Mouse (Mus musculus) kidney, embryonic 15.5 days (tissue): ENCODE data around the gene Slc37a1. TPM values are rescaled to one million over a fixed set of nuclear protein-coding genes. Genes with fewer than 3 reads are reported as not detected.

Experiments
- ATAC-seq: fragments of 200-750 bp; cut with Nextera tagmentation; replicated peaks from 2 replicates; pipeline ENCODE4 v1.8.0; 2017; ENCODE audit warnings: moderate TSS enrichment; ENCODE audit not compliant: low FRiP score
- H3K27ac ChIP-seq: fragments of 300-500 bp; sonication (generic); 2 replicates; pipeline ENCODE4 v1.5.1; 2015; ENCODE audit warnings: mild to moderate bottlenecking, inconsistent platforms
- H3K27me3 ChIP-seq: fragments of 300-500 bp; sonication (generic); 2 replicates; pipeline ENCODE4 v1.6.1; 2015; ENCODE audit warnings: inconsistent platforms
- H3K36me3 ChIP-seq: fragments of 300-500 bp; sonication (generic); 2 replicates; pipeline ENCODE4 v1.6.1; 2015; ENCODE audit warnings: inconsistent platforms
- H3K4me1 ChIP-seq: fragments of 300-500 bp; sonication (generic); 2 replicates; pipeline ENCODE4 v1.6.1; 2015; ENCODE audit warnings: inconsistent platforms
- H3K4me2 ChIP-seq: fragments of 300-500 bp; sonication (generic); 2 replicates; pipeline ENCODE4 v1.6.1; 2015; ENCODE audit warnings: moderate library complexity, mild to moderate bottlenecking, inconsistent platforms
- H3K4me3 ChIP-seq: fragments of 300-500 bp; sonication (generic); replicated peaks from 2 replicates; pipeline ENCODE4 v1.5.1; 2015; ENCODE audit warnings: mild to moderate bottlenecking, inconsistent platforms
- H3K9ac ChIP-seq: fragments of 300-500 bp; sonication (generic); 2 replicates; pipeline ENCODE4 v1.6.1; 2015; ENCODE audit warnings: mild to moderate bottlenecking, inconsistent platforms
- H3K9me3 ChIP-seq: fragments of 300-500 bp; sonication (generic); replicated peaks from 2 replicates; pipeline ENCODE4 v1.6.1; 2016; ENCODE audit warnings: inconsistent platforms
- WGBS: fragments of 180-500 bp; shearing (Covaris S2); methylation state at CpG from one replicate; pipeline ENCODE4 v1.1.7; 2015; ENCODE audit warnings: mixed read lengths; 5-methylcytosine and 5-hydroxymethylcytosine counted together
- polyA plus RNA-seq: library from polyadenylated mRNA; unstranded; fragments of >200 nt; fragmentation: Nextera tagmentation; extraction: Ambion mirVana; gene quantifications from 2 replicates; pipeline ENCODE4 v1.2.1, GENCODE M21; 2015

Slc37a1 gene
- polyA plus RNA-seq, result 3.0 and 3.9 TPM in 2 replicates

- no peaks in the 10 kb centered on the region for H3K36me3 ChIP-seq
- no peaks in the 10 kb centered on the region for H3K4me1 ChIP-seq
- H3K27ac ChIP-seq, result no peak within 1 kb of the TSS
- no peak within 1 kb of the TSS for H3K4me3 ChIP-seq
- ATAC-seq, result no peak
- H3K9ac ChIP-seq, result no peak within 1 kb of the TSS
- H3K27me3 ChIP-seq, result 0 out of 2 replicates have a peak, but pooled peaks cover 6% of the 10 kb centered on the region
- no peak within 1 kb of the TSS for H3K4me2 ChIP-seq
- H3K9me3 ChIP-seq, result no peaks in the 10 kb centered on the region
- 100% methylated on average over 1 of the region's 1 CpGs for WGBS
These were observed at the start of gene Slc37a1 for GRCm38 (mm10) chr17:31286492-31286891. TSS of gene Slc37a1 (plus strand) at chr17:31286792.

DNA sequence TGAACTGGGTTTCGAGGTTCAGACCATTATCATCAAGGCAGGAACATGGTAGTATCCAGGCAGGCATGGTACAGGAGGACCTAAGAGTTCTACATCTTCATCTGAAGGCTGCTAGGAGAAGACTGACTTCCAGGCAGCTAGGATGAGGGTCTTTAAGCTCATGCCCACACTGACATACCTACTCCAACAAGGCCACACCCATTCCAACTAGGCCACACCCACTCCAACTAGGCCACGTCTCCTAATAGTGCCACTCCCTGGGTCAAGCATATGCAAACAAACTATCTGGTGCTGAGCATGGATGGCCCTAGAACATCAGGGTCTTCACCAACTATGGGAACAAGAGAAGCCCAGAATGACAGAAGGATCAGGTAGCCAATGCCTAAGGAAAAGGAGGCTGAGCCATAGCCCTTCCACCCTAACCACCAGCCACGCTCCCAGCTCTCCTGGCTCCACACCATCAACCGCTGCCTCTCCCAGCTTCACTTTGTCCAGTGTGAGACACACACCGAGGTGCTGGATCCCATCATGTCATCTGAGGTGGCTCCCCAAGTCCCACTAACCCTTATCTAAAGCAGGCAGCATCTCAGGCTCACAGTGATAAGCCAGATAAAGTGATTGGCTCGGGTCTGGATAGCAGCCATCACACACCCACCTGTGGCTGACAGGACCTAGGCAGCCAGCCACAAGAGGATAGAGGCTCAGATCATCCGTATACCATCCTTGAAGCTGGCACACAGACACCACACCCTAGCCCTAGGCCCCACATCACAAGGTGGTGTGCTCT, 48.2 kb upstream of the Slc37a1 start:
- Histone ChIP-seq H3K9me3 (no peaks in the 10 kb centered on the region), H3K4me1 (no peaks in the 10 kb centered on the region), H3K4me3 (no peak overlapping the region), H3K27me3 (no peaks in the 10 kb centered on the region), H3K9ac (no peak overlapping the region), H3K36me3 (no peaks in the 10 kb centered on the region), H3K4me2 (no peak overlapping the region), H3K27ac (no peak overlapping the region)
- ATAC-seq, result no peak
- WGBS, result 84% methylated on average over 7 of the region's 7 CpGs

GRCm38 (mm10) chr17:31241156-31241555, 45.4 kb upstream of the Slc37a1 start:
- ATAC-seq, result no peak
- no peak overlapping the region for H3K9ac ChIP-seq
- H3K4me3 ChIP-seq, result no peak overlapping the region
- 87% methylated on average over 8 of the region's 8 CpGs for WGBS
- no peak overlapping the region for H3K4me2 ChIP-seq
- H3K9me3 ChIP-seq, result no peaks in the 10 kb centered on the region
- H3K27me3 ChIP-seq, result no peaks in the 10 kb centered on the region
- H3K27ac ChIP-seq, result no peak overlapping the region
- no peaks in the 10 kb centered on the region for H3K4me1 ChIP-seq
- H3K36me3 ChIP-seq, result no peaks in the 10 kb centered on the region

GRCm38 (mm10) chr17:31242764-31243163, 43.8 kb upstream of the Slc37a1 start:
- Histone ChIP-seq H3K36me3 (no peaks in the 10 kb centered on the region), H3K27ac (no peak overlapping the region), H3K4me2 (no peak overlapping the region), H3K9ac (no peak overlapping the region), H3K9me3 (no peaks in the 10 kb centered on the region), H3K27me3 (no peaks in the 10 kb centered on the region), H3K4me1 (no peaks in the 10 kb centered on the region), H3K4me3 (no peak overlapping the region)
- no peak for ATAC-seq
- 0% methylated on average over 1 of the region's 1 CpGs for WGBS

GRCm38 (mm10) chr17:31245321-31245720, 41.3 kb upstream of the Slc37a1 start:
- ATAC-seq, result no peak
- Histone ChIP-seq H3K36me3 (no peaks in the 10 kb centered on the region), H3K4me2 (no peak overlapping the region), H3K4me1 (no peaks in the 10 kb centered on the region), H3K9ac (no peak overlapping the region), H3K4me3 (no peak overlapping the region), H3K9me3 (no peaks in the 10 kb centered on the region), H3K27ac (no peak overlapping the region), H3K27me3 (no peaks in the 10 kb centered on the region)
- WGBS, result 69% methylated on average over 5 of the region's 5 CpGs

DNA sequence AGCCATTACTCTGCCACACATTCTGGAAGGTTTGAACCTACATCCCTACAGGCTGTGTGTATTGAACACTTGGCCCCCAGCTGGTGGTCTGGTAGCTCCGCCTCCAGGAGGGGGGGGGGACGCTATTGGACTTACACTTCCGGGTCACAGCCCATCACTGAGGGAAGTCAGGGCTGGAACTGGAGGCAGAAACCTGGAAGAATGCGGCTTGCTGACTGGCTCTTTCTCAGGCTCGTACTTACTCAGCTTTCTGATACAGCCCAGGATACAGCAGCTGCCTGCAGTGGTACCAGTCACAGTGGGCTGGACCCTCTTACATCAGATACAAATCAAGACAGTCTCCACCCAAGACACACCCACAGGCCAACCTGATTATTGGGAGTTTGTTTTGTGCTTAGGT, 39.4 kb upstream of the Slc37a1 start:
- Histone ChIP-seq H3K4me2 (no peak overlapping the region), H3K9ac (no peak overlapping the region), H3K4me1 (no peaks in the 10 kb centered on the region), H3K9me3 (no peaks in the 10 kb centered on the region), H3K27ac (no peak overlapping the region), H3K27me3 (no peaks in the 10 kb centered on the region), H3K4me3 (no peak overlapping the region), H3K36me3 (no peaks in the 10 kb centered on the region)
- WGBS, result 41% methylated on average over 5 of the region's 5 CpGs
- no peak for ATAC-seq

DNA sequence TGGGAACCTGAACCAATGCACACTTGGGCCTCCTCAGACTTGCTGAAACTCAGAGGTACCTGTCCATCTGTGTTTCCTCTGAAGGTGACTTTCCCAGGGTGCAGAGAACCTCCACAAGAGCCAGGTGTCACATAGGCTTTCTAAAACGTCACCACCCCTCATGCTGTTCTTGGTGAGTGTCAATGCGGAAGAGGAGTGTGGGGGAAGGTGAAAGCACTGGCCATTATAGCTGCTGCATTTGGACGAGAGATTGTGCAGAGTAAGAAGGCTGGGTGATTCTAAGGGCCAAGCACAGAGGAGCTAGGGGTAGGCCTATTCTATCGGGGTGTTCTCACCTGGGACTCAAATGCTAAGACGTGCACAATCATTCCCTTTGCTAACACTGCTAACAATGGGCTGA, 32.6 kb upstream of the Slc37a1 start:
- H3K4me3 ChIP-seq, result no peak overlapping the region
- H3K36me3 ChIP-seq, result no peaks in the 10 kb centered on the region
- H3K9ac ChIP-seq, result no peak overlapping the region
- H3K9me3 ChIP-seq, result no peaks in the 10 kb centered on the region
- H3K27ac ChIP-seq, result no peak overlapping the region
- no peak overlapping the region for H3K4me2 ChIP-seq
- 0 out of 2 replicates have a peak, but pooled peaks cover 5% of the 10 kb centered on the region for H3K4me1 ChIP-seq
- no peaks in the 10 kb centered on the region for H3K27me3 ChIP-seq
- no peak for ATAC-seq
- WGBS, result 74% methylated on average over 5 of the region's 5 CpGs

DNA sequence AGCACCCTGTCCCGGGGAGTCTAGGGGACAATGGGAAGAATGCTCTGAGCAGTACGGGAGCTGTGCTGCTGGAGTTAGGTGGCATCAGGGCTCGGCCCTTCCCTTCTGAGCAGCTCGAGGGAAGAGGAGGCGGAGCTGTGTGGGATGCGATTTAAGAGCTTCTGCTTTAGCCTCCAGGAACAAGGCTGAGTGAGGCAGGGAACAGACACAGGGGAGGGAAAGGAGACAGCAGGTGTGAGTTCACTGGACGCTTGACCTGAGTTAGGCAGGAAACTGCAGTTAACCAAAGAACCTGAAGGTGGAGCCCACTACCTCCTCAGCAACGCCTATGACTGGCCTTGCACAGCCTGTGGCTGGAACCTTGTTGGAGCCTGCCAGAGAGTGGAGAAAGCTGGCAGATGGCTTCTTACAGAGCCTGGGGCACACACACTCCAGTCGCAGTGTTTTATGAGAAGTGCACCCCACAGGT, 32.1 kb upstream of the Slc37a1 start:
- Histone ChIP-seq H3K4me3 (no peak overlapping the region), H3K9ac (no peak overlapping the region), H3K27me3 (no peaks in the 10 kb centered on the region), H3K4me2 (no peak overlapping the region), H3K27ac (no peak overlapping the region), H3K4me1 (0 out of 2 replicates have a peak, but pooled peaks cover 5% of the 10 kb centered on the region), H3K36me3 (no peaks in the 10 kb centered on the region), H3K9me3 (no peaks in the 10 kb centered on the region)
- WGBS, result 9% methylated on average over 9 of the region's 9 CpGs
- peak; percentile 78 for ATAC-seq

DNA sequence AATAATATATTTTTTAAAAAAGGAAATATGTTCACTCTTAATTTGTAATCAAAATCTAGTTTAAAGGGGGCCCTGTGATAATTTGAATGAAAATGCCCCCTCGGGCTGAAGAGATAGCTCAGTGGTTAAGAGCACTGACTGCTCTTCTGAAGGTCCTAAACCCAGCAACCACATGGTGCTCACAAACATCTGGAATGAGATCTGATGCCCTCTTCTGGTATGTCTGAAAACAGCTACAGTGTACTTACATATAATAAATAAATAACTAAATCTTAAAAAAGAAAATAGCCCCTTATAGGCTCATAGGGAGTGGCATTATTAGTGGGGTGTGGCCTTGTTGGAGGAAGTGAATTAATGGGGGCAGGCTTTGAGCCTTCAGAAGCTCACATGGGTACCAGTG, 29.4 kb upstream of the Slc37a1 start:
- no peak overlapping the region for H3K4me3 ChIP-seq
- H3K4me2 ChIP-seq, result no peak overlapping the region
- ATAC-seq, result no peak
- no peak overlapping the region for H3K9ac ChIP-seq
- no peaks in the 10 kb centered on the region for H3K36me3 ChIP-seq
- no peaks in the 10 kb centered on the region for H3K9me3 ChIP-seq
- WGBS, result 92% methylated on average over 1 of the region's 1 CpGs
- no peaks in the 10 kb centered on the region for H3K27me3 ChIP-seq
- H3K4me1 ChIP-seq, result peaks cover 10% of the 10 kb centered on the region; the same call in 1 of the 2 replicates
- no peak overlapping the region for H3K27ac ChIP-seq

DNA sequence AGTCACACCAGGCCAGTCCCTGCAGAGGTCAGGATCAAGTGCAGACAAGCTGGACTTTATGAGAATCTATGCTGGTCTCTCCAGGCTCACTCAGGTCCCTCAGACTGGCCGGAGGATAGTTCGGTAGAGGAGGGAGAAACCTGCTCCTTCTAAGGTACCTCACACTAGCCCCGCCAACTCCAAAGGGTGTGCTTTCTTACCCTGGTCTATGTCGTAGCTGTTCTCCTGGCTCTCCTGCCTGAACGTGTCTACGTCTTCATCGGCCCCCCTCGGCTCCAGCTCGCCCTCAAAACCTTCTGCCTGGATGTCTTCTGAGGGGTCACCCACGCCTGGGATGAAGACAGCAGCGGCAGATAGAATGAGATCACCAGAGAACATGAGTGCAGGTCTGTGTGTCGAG, 28.7 kb upstream of the Slc37a1 start:
- H3K4me1 ChIP-seq, result peaks cover 10% of the 10 kb centered on the region; the same call in 1 of the 2 replicates
- no peak overlapping the region for H3K4me2 ChIP-seq
- no peaks in the 10 kb centered on the region for H3K36me3 ChIP-seq
- H3K9ac ChIP-seq, result no peak overlapping the region
- no peak for ATAC-seq
- 78% methylated on average over 12 of the region's 12 CpGs for WGBS
- H3K9me3 ChIP-seq, result no peaks in the 10 kb centered on the region
- no peak overlapping the region for H3K27ac ChIP-seq
- H3K27me3 ChIP-seq, result no peaks in the 10 kb centered on the region
- no peak overlapping the region for H3K4me3 ChIP-seq

- 60% methylated on average over 9 of the region's 9 CpGs for WGBS
- no peak for ATAC-seq
These were observed 28.2 kb upstream of the Slc37a1 start for GRCm38 (mm10) chr17:31258310-31258865.

DNA sequence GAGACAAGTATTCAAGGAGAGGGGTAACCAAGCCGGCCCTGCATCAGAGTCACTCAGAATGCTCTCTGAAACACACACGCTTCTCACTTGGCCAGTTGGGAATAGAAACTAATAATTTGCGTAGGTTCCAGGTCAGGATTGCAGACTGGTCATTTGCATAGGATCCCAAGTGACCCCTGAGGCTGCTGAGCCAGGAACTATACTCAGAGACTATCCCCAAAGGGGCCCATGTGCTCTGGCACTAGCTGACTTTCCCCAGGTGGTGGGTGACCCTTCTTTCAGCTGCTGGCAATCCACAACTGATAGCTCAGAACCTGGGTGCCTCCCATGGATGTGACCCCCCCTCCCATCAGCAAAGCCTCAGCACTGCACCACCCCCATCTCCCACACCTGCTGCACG, 27.4 kb upstream of the Slc37a1 start:
- Histone ChIP-seq H3K4me3 (no peak overlapping the region), H3K27ac (no peak overlapping the region), H3K9ac (no peak overlapping the region), H3K4me1 (peaks cover 10% of the 10 kb centered on the region; the same call in 1 of the 2 replicates), H3K4me2 (no peak overlapping the region), H3K27me3 (no peaks in the 10 kb centered on the region), H3K36me3 (no peaks in the 10 kb centered on the region), H3K9me3 (no peaks in the 10 kb centered on the region)
- WGBS, result 71% methylated on average over 4 of the region's 4 CpGs
- ATAC-seq, result no peak

More at GRCm38 (mm10) chr17:31258310-31258865, 28.2 kb upstream of the Slc37a1 start:
- Histone ChIP-seq H3K9me3 (no peaks in the 10 kb centered on the region), H3K27ac (no peak overlapping the region), H3K4me3 (no peak overlapping the region), H3K27me3 (no peaks in the 10 kb centered on the region), H3K4me2 (no peak overlapping the region), H3K4me1 (peaks cover 10% of the 10 kb centered on the region; the same call in 1 of the 2 replicates), H3K9ac (no peak overlapping the region), H3K36me3 (no peaks in the 10 kb centered on the region)
